Mouse (Mus musculus): ENCODE data around the gene B3galt4.

- TF ChIP-seq CTCF (IDR thresholded peaks at IDR 0.05; ENCODE audit: low read depth) (no peak), EP300 (IDR thresholded peaks at IDR 0.05; ENCODE audit: low read depth) (no peak)
Measured at GRCm38 (mm10) chr17:33962876-33963275, 11.6 kb upstream of the B3galt4 start.

Data from heart, postnatal 0 days (tissue).